Mouse (Mus musculus) G1E-ER4 (cell line): ENCODE measurements around the gene Ppp1r37. TPM values are rescaled to one million over a fixed set of nuclear protein-coding genes. Genes with fewer than 3 reads are reported as not detected.

Experiments used
- GATA1 ChIP-seq: IDR thresholded peaks from one replicate; pipeline ENCODE4 v1.8.0; 2012; ENCODE audit warnings: low read length, inconsistent platforms
- polyA plus RNA-seq: library from polyadenylated mRNA; stranded (reverse); fragments of >175 nt; gene quantifications from 2 replicates; pipeline ENCODE4 v1.2.3, GENCODE M21; 2012

The Ppp1r37 gene
- polyA plus RNA-seq, 1 experiment: 156 TPM

GRCm38 (mm10) chr7:19523757-19524419, 39.0 kb downstream of the Ppp1r37 start:
- no peak for TF ChIP-seq GATA1

GRCm38 (mm10) chr7:19523017-19523756, 39.7 kb downstream of the Ppp1r37 start:
- TF ChIP-seq GATA1: no peak

GRCm38 (mm10) chr7:19520032-19520431, 42.8 kb downstream of the Ppp1r37 start:
- TF ChIP-seq GATA1: no peak

- TF ChIP-seq GATA1: no peak
These were observed 45.1 kb downstream of the Ppp1r37 start, which contains the start of gene Nkpd1 for GRCm38 (mm10) chr7:19517652-19518365. Nkpd1 (plus strand) TSS chr7:19517838.

GRCm38 (mm10) chr7:19512353-19512752, 50.5 kb downstream of the Ppp1r37 start:
- no peak for TF ChIP-seq GATA1

- TF ChIP-seq GATA1: no peak
These were observed 53.1 kb downstream of the Ppp1r37 start for GRCm38 (mm10) chr7:19509786-19510185.

GRCm38 (mm10) chr7:19508924-19509568, 53.8 kb downstream of the Ppp1r37 start:
- TF ChIP-seq GATA1: no peak

- TF ChIP-seq GATA1: no peak
These were observed 54.5 kb downstream of the Ppp1r37 start, which contains the start of the genes Bloc1s3 and Trappc6a for GRCm38 (mm10) chr7:19508150-19508923. Bloc1s3 (minus strand) TSS chr7:19508367. Trappc6a (plus strand) TSS chr7:19508395.

- TF ChIP-seq GATA1: no peak
These were observed 55.3 kb downstream of the Ppp1r37 start for GRCm38 (mm10) chr7:19507612-19507981.

GRCm38 (mm10) chr7:19506969-19507611, 55.8 kb downstream of the Ppp1r37 start:
- no peak for TF ChIP-seq GATA1

- no peak for TF ChIP-seq GATA1
These were observed 56.5 kb downstream of the Ppp1r37 start for GRCm38 (mm10) chr7:19506326-19506725.

- TF ChIP-seq GATA1: no peak
These were observed 59.3 kb downstream of the Ppp1r37 start for GRCm38 (mm10) chr7:19503481-19504068.

GRCm38 (mm10) chr7:19501658-19502057, 61.2 kb downstream of the Ppp1r37 start:
- TF ChIP-seq GATA1: no peak
